Mouse (Mus musculus) CH12.LX (cell line): ENCODE data around the gene Jtb. TPM values are rescaled to one million over a fixed set of nuclear protein-coding genes. Genes with fewer than 3 reads are reported as not detected.

Source experiments
- DNase-seq: peaks from one replicate; pipeline ENCODE4 v3.0.0-alpha.2; 2013; ENCODE audit errors: extremely low read depth
- H3K27ac ChIP-seq: 2 replicates; pipeline ENCODE4 v1.5.1; 2012; ENCODE audit warnings: low read depth, mild to moderate bottlenecking, control low read depth, moderate library complexity; ENCODE audit not compliant: insufficient read depth
- H3K27me3 ChIP-seq: replicated peaks from 2 replicates; pipeline ENCODE3; 2012; ENCODE audit warnings: inconsistent platforms
- H3K36me3 ChIP-seq, 2 experiments: replicated peaks in 1 of 2; 2 replicates each; pipeline versions ENCODE3 to v1.6.1; 2012; ENCODE audit warnings: inconsistent platforms in 1 of 2, low read length in 1 of 2, mild to moderate bottlenecking in 1 of 2, mixed read lengths in 1 of 2, moderate library complexity in 1 of 2; ENCODE audit not compliant: control insufficient read depth in 1 of 2, insufficient read depth in 1 of 2
- H3K4me1 ChIP-seq, 2 experiments: 2 replicates each; pipeline ENCODE4 v1.6.1; 2012; ENCODE audit warnings: inconsistent platforms in 1 of 2, moderate library complexity in 1 of 2; ENCODE audit not compliant: insufficient read depth in 2 of 2, control insufficient read depth in 1 of 2
- H3K4me2 ChIP-seq: 2 replicates; pipeline ENCODE4 v1.6.1; 2012; ENCODE audit warnings: low read depth, mild to moderate bottlenecking, control low read depth; ENCODE audit not compliant: poor library complexity, insufficient read depth, severe bottlenecking
- H3K4me3 ChIP-seq, 3 experiments: fragments of 150-350 bp in 1 of 3; sonication (generic) in 1 of 3; replicated peaks in 1 of 3; 2 replicates each; pipeline versions ENCODE3 to v1.5.1; 2011 to 2012; ENCODE audit warnings: low read depth in 2 of 3, low read length in 2 of 3, mild to moderate bottlenecking in 2 of 3, moderate library complexity in 2 of 3, control low read depth in 1 of 3, improper control_type of control experiment in 1 of 3, inconsistent platforms in 1 of 3, mixed read lengths in 1 of 3; ENCODE audit not compliant: poor library complexity in 1 of 3
- H3K79me2 ChIP-seq: replicated peaks from 2 replicates; pipeline ENCODE4 v1.6.1; 2012; ENCODE audit warnings: mild to moderate bottlenecking, moderate library complexity; ENCODE audit not compliant: control insufficient read depth, poor library complexity, insufficient read depth, severe bottlenecking; ENCODE audit errors: extremely low read depth
- H3K9ac ChIP-seq: 2 replicates; pipeline ENCODE4 v1.6.1; 2012; ENCODE audit warnings: low read depth, mild to moderate bottlenecking, control low read depth, moderate library complexity; ENCODE audit not compliant: insufficient read depth
- H3K9me3 ChIP-seq: replicated peaks from 2 replicates; pipeline ENCODE3; 2012; ENCODE audit warnings: low read length, inconsistent platforms, mixed read lengths
- BHLHE40 ChIP-seq: IDR thresholded peaks from 2 replicates; pipeline ENCODE4 v1.6.1; 2011; ENCODE audit warnings: mild to moderate bottlenecking, low read depth, low read length, improper control_type of control experiment
- CHD2 ChIP-seq: IDR thresholded peaks from 2 replicates; pipeline ENCODE4 v1.6.1; 2011; ENCODE audit warnings: low read length, improper control_type of control experiment
- E2F4 ChIP-seq: IDR thresholded peaks from 2 replicates; pipeline ENCODE4 v1.6.1; 2011; ENCODE audit warnings: low read depth, low read length, improper control_type of control experiment; ENCODE audit not compliant: insufficient replicate concordance
- ELF1 ChIP-seq: IDR thresholded peaks from 2 replicates; pipeline ENCODE4 v1.6.1; 2014; ENCODE audit warnings: low read depth, mild to moderate bottlenecking, inconsistent platforms, low read length, improper control_type of control experiment
- EP300 ChIP-seq: IDR thresholded peaks from 2 replicates; pipeline ENCODE4 v1.6.1; 2011; ENCODE audit warnings: low read length, improper control_type of control experiment
- ETS1 ChIP-seq: conservative IDR thresholded peaks from 2 replicates; pipeline ENCODE4 v1.6.1; 2012; ENCODE audit warnings: low read depth, mild to moderate bottlenecking, inconsistent platforms, low read length, improper control_type of control experiment, moderate library complexity
- HCFC1 ChIP-seq: IDR thresholded peaks from 2 replicates; pipeline ENCODE4 v1.6.1; 2012; ENCODE audit warnings: low read depth, mild to moderate bottlenecking, inconsistent platforms, low read length, improper control_type of control experiment
- IRF4 ChIP-seq: IDR thresholded peaks from 2 replicates; pipeline ENCODE4 v1.6.1; 2014; ENCODE audit warnings: low read depth, mild to moderate bottlenecking, inconsistent platforms, low read length, improper control_type of control experiment
- JUN ChIP-seq: IDR thresholded peaks from 2 replicates; pipeline ENCODE4 v1.6.1; 2011; ENCODE audit warnings: low read depth, mild to moderate bottlenecking, low read length, improper control_type of control experiment, moderate library complexity; ENCODE audit not compliant: insufficient read depth
- JUND ChIP-seq: conservative IDR thresholded peaks from 2 replicates; pipeline ENCODE4 v1.6.1; 2011; ENCODE audit warnings: low read depth, low read length, improper control_type of control experiment
- KAT2A ChIP-seq: IDR thresholded peaks from 2 replicates; pipeline ENCODE4 v1.6.1; 2012; ENCODE audit warnings: low read length, improper control_type of control experiment, inconsistent platforms; ENCODE audit not compliant: insufficient replicate concordance
- MAFK ChIP-seq: IDR thresholded peaks from 2 replicates; pipeline ENCODE4 v1.6.1; 2011; ENCODE audit warnings: low read length, improper control_type of control experiment; ENCODE audit not compliant: insufficient replicate concordance
- MAX ChIP-seq: IDR thresholded peaks from 2 replicates; pipeline ENCODE4 v1.6.1; 2011; ENCODE audit warnings: low read length, improper control_type of control experiment
- MAZ ChIP-seq: IDR thresholded peaks from 2 replicates; pipeline ENCODE4 v1.6.1; 2012; ENCODE audit warnings: low read depth, mild to moderate bottlenecking, inconsistent platforms, low read length, improper control_type of control experiment, moderate library complexity
- MEF2A ChIP-seq: IDR thresholded peaks from 2 replicates; pipeline ENCODE4 v1.6.1; 2014; ENCODE audit warnings: low read depth, mild to moderate bottlenecking, inconsistent platforms, low read length, improper control_type of control experiment, borderline replicate concordance
- MXI1 ChIP-seq: IDR thresholded peaks from 2 replicates; pipeline ENCODE4 v1.6.1; 2011; ENCODE audit warnings: mild to moderate bottlenecking, low read depth, low read length, improper control_type of control experiment
- MYC ChIP-seq: IDR thresholded peaks from 2 replicates; pipeline ENCODE4 v1.6.1; 2011; ENCODE audit warnings: low read depth, mild to moderate bottlenecking, improper control_type of control experiment, low read length
- NELFE ChIP-seq: IDR thresholded peaks from 2 replicates; pipeline ENCODE4 v1.6.1; 2011; ENCODE audit warnings: low read depth, low read length, improper control_type of control experiment
- NRF1 ChIP-seq: IDR thresholded peaks from 2 replicates; pipeline ENCODE4 v1.6.1; 2014; ENCODE audit warnings: low read depth, mild to moderate bottlenecking, inconsistent platforms, low read length, improper control_type of control experiment, moderate library complexity
- POLR2A ChIP-seq: IDR thresholded peaks from 2 replicates; pipeline ENCODE4 v1.6.1; 2011; ENCODE audit warnings: low read depth, mild to moderate bottlenecking, improper control_type of control experiment, low read length
- POLR2AphosphoS2 ChIP-seq: IDR thresholded peaks from 2 replicates; pipeline ENCODE4 v1.6.1; 2011; ENCODE audit warnings: low read depth, low read length, improper control_type of control experiment
- RCOR1 ChIP-seq: conservative IDR thresholded peaks from 2 replicates; pipeline ENCODE4 v1.6.1; 2012; ENCODE audit warnings: low read depth, mild to moderate bottlenecking, inconsistent platforms, low read length, improper control_type of control experiment
- SIN3A ChIP-seq: IDR thresholded peaks from 2 replicates; pipeline ENCODE4 v1.6.1; 2012; ENCODE audit warnings: low read length, improper control_type of control experiment, inconsistent platforms
- SMC3 ChIP-seq: IDR thresholded peaks from 2 replicates; pipeline ENCODE4 v1.6.1; 2011; ENCODE audit warnings: low read depth, low read length, improper control_type of control experiment
- TBP ChIP-seq: conservative IDR thresholded peaks from 2 replicates; pipeline ENCODE4 v1.6.1; 2011; ENCODE audit warnings: low read depth, low read length, improper control_type of control experiment
- TCF12 ChIP-seq: IDR thresholded peaks from 2 replicates; pipeline ENCODE4 v1.6.1; 2014; ENCODE audit warnings: low read depth, mild to moderate bottlenecking, inconsistent platforms, low read length, improper control_type of control experiment
- UBTF ChIP-seq: IDR thresholded peaks from 2 replicates; pipeline ENCODE4 v1.6.1; 2012; ENCODE audit warnings: low read depth, mild to moderate bottlenecking, inconsistent platforms, low read length, improper control_type of control experiment, moderate library complexity
- USF2 ChIP-seq: conservative IDR thresholded peaks from 2 replicates; pipeline ENCODE4 v1.6.1; 2011; ENCODE audit warnings: low read depth, low read length, improper control_type of control experiment
- ZC3H11A ChIP-seq: IDR thresholded peaks from 2 replicates; pipeline ENCODE4 v1.6.1; 2012; ENCODE audit warnings: low read depth, mild to moderate bottlenecking, inconsistent platforms, low read length, improper control_type of control experiment
- ZMIZ1 ChIP-seq: IDR thresholded peaks from 2 replicates; pipeline ENCODE4 v1.6.1; 2012; ENCODE audit warnings: low read depth, mild to moderate bottlenecking, inconsistent platforms, low read length, improper control_type of control experiment
- ZNF384 ChIP-seq: IDR thresholded peaks from 2 replicates; pipeline ENCODE4 v1.6.1; 2012; ENCODE audit warnings: low read depth, low read length, improper control_type of control experiment, inconsistent platforms
- dilution Hi-C: fragments of 300-500 bp; cut with MboI; formaldehyde crosslinking; loops from 2 replicates; pipeline ENCODE4 v1.14.3; 2020; ENCODE audit warnings: low sequenced_read_pairs; ENCODE audit not compliant: extremely low pct_unique_long_range_greater_than_20kb, extremely low pct_ligation_motif_present
- in situ Hi-C: fragments of 300-500 bp; cut with MboI; formaldehyde crosslinking; loops from 3 replicates; pipeline ENCODE4 v1.14.3; 2019; ENCODE audit warnings: low sequenced_read_pairs, low pct_ligation_motif_present, low pct_unique_long_range_greater_than_20kb, mixed read lengths
- polyA plus RNA-seq: library from polyadenylated mRNA; unstranded; fragments of >175 nt; gene quantifications from 2 replicates; pipeline ENCODE4 v1.2.1, GENCODE M21; 2012; ENCODE audit warnings: low read depth; ENCODE audit not compliant: insufficient read length
- total RNA-seq, 2 experiments: library from RNA; depleted of rRNA; stranded (reverse); fragments of 300-350 nt in 1 of 2; fragments of >200 nt in 1 of 2; gene quantifications; 2 replicates each; pipeline ENCODE4 v1.2.3; 2012 to 2014

Gene Jtb
- total and polyA plus RNA-seq, 3 experiments = 50.8 to 73.6 (median 54.2) TPM

- dilution Hi-C loops = no loop called here
- H3K4me1 ChIP-seq = peaks cover 2 to 35% of the 10 kb centered on the region in 2 experiments; a peak in 3 of 4 replicates
- in situ Hi-C loops = no loop called here
These were observed 18.0 kb upstream of the Jtb start, which contains the start of the genes Rps27 and Rab13 for GRCm38 (mm10) chr3:90213377-90213866. Gene Rps27, minus strand, starts transcription at chr3:90213651. Gene Rab13, plus strand, starts transcription at chr3:90213695.

GRCm38 (mm10) chr3:90213956-90214684 lies 17.3 kb upstream of the Jtb start:
- DNase-seq = no peak
- in situ Hi-C loops = no loop called here
- no peak overlapping the region for H3K27ac ChIP-seq
- no peaks in the 10 kb centered on the region for H3K9me3 ChIP-seq
- H3K4me3 ChIP-seq = peak overlapping the region; percentile 62 to 69 (median 66)
- dilution Hi-C loops = no loop called here
- 0 out of 2 replicates have a peak, but pooled peaks have one; percentile 3 for TF ChIP-seq SIN3A
- no peak for TF ChIP-seq MAZ
- TF ChIP-seq ZC3H11A = no peak
- peak; percentile 38; the same call in 1 of the 2 replicates for TF ChIP-seq ZNF384
- H3K79me2 ChIP-seq = peaks cover 35% of the 10 kb centered on the region
- H3K4me1 ChIP-seq = peaks cover 0 to 28% of the 10 kb centered on the region in 2 experiments; a peak in 2 of 4 replicates
- H3K36me3 ChIP-seq = peaks cover 23 to 34% of the 10 kb centered on the region in 2 experiments
- no peaks in the 10 kb centered on the region for H3K27me3 ChIP-seq
- H3K9ac ChIP-seq = peak overlapping the region; percentile 75
- peak overlapping the region; percentile 99 for H3K4me2 ChIP-seq

More at GRCm38 (mm10) chr3:90213377-90213866, 18.0 kb upstream of the Jtb start, which contains the start of the genes Rps27 and Rab13:
- TF ChIP-seq ELF1 (peak; percentile 97), HCFC1 (peak; percentile 95), MAX (peak; percentile 74), E2F4 (no peak), USF2 (no peak), ZC3H11A (no peak), JUN (no peak), SMC3 (no peak), CHD2 (no peak), UBTF (no peak), ETS1 (0 out of 2 replicates have a peak, but pooled peaks have one; percentile 2), EP300 (no peak), NELFE (peak; percentile 100), MXI1 (peak; percentile 86; the same call in 1 of the 2 replicates), JUND (0 out of 2 replicates have a peak, but pooled peaks have one; percentile 26), TBP (peak; percentile 99), NRF1 (peak; percentile 85), POLR2AphosphoS2 (peak; percentile 94), IRF4 (no peak; the same call in 1 of the 2 replicates), MYC (peak; percentile 88), MAFK (no peak), TCF12 (peak; percentile 80), SIN3A (peak; percentile 94), RCOR1 (peak; percentile 56; the same call in 1 of the 2 replicates), POLR2A (peak; percentile 99), ZMIZ1 (peak; percentile 94), KAT2A (peak; percentile 87; the same call in 1 of the 2 replicates), BHLHE40 (no peak), MAZ (no peak), MEF2A (peak; percentile 75)
- Histone ChIP-seq H3K27ac (peak within 1 kb of the TSS; percentile 84), H3K4me2 (peak within 1 kb of the TSS; percentile 99), H3K4me3 (peak within 1 kb of the TSS; percentile 69 to 96 (median 74)), H3K79me2 (peaks cover 35% of the 10 kb centered on the region), H3K9ac (peak within 1 kb of the TSS; percentile 94), H3K9me3 (no peaks in the 10 kb centered on the region), H3K27me3 (no peaks in the 10 kb centered on the region), H3K36me3 (peaks cover 29 to 41% of the 10 kb centered on the region in 2 experiments)
- DNase-seq = peak; percentile 97
